Comparison of ENCODE assay signal across 10 mouse cellular contexts in genomic region chr4:149903026-149903425, GRCm38 (mm10). TPM values are rescaled to one million over a fixed set of nuclear protein-coding genes. Genes with fewer than 3 reads are reported as not detected.
DNase-seq lines count a peak whose midpoint lies in the region; ATAC-seq lines count a peak whose summit lies in the region.
"Had no signal": no experiment of that assay in that cellular context is flagged by ENCODE, and none has a peak within 500 bp of the region (broad histone marks: within the 10 kb centered on the region; RNA-seq: fewer than 3 reads in every experiment).

No protein-coding gene starts in this region.

- H3K9me3 ChIP-seq in neural tube, embryonic 15.5 days (replicated peaks) = no peaks in the 10 kb centered on the region
- H3K9me3 ChIP-seq in heart, embryonic 13.5 days = no peaks in the 10 kb centered on the region

- 70% methylated on average over 5 of the region's 5 CpGs for WGBS in neural tube, embryonic 15.5 days
- 32% methylated on average over 5 of the region's 5 CpGs for WGBS in heart, embryonic 13.5 days

- H3K9ac ChIP-seq in neural tube, embryonic 15.5 days (replicated peaks) = no peak overlapping the region
- H3K9ac ChIP-seq in heart, embryonic 13.5 days = 0 out of 2 replicates have a peak overlapping the region, but pooled peaks have one; percentile 12

- no peak overlapping the region for H3K4me3 ChIP-seq in neural tube, embryonic 15.5 days (replicated peaks)
- H3K4me3 ChIP-seq in heart, embryonic 13.5 days = no peak overlapping the region

- H3K4me1 ChIP-seq in neural tube, embryonic 15.5 days = peaks cover 11% of the 10 kb centered on the region; the same call in 1 of the 2 replicates
- H3K4me1 ChIP-seq in heart, embryonic 13.5 days = peaks cover 19% of the 10 kb centered on the region

- H3K27me3 ChIP-seq in neural tube, embryonic 15.5 days (replicated peaks) = no peaks in the 10 kb centered on the region
- no peaks in the 10 kb centered on the region; the same call in 1 of the 2 replicates for H3K27me3 ChIP-seq in heart, embryonic 13.5 days (replicated peaks)
- H3K27me3 ChIP-seq: Patski had no signal

- ATAC-seq in neural tube, embryonic 15.5 days (ENCODE audit: low FRiP score) = no peak
- ATAC-seq in heart, embryonic 13.5 days (ENCODE audit: extremely low read depth, insufficient number of reproducible peaks, low FRiP score, low TSS enrichment) = no peak
- no peak for ATAC-seq in inflammation-experienced regulatory T-cells, adult 6 months
- ATAC-seq: Patski had no signal

- no peak overlapping the region for H3K27ac ChIP-seq in neural tube, embryonic 15.5 days (replicated peaks)
- H3K27ac ChIP-seq in heart, embryonic 13.5 days (replicated peaks) = 0 out of 2 replicates have a peak overlapping the region, but pooled peaks have one; percentile 33

- DNase-seq in cerebellum, postnatal 10 days = peak; percentile 59 to 72
- DNase-seq in cerebellum, adult 9-10 months = no peak
- peak; percentile 49 for DNase-seq in neural tube, embryonic 10.5 days (ENCODE audit: extremely low spot score, low spot score)
- peak; percentile 79 for DNase-seq in skeletal muscle tissue, adult 2 months (ENCODE audit: low read depth, low spot score)
- DNase-seq in adipocyte (ENCODE audit: low spot score) = no peak
- DNase-seq: cerebellum, adult 2 months had no signal

- no peaks in the 10 kb centered on the region for H3K36me3 ChIP-seq in neural tube, embryonic 15.5 days
- peaks cover 14% of the 10 kb centered on the region for H3K36me3 ChIP-seq in heart, embryonic 13.5 days

- no peak overlapping the region for H3K4me2 ChIP-seq in neural tube, embryonic 15.5 days
- no peak overlapping the region for H3K4me2 ChIP-seq in heart, embryonic 13.5 days

RNA-seq across cellular contexts. Expression of gene Spsb1, which starts 51.8 kb away (rescaled TPM):
- polyA plus RNA-seq in neural tube, embryonic 15.5 days (2015; fragmentation: Nextera tagmentation; extraction: Ambion mirVana) = 7.7 and 9.8 TPM in 2 replicates
- 4.3 and 4.5 TPM in 2 replicates for polyA plus RNA-seq in heart, embryonic 13.5 days (2015; fragmentation: Nextera tagmentation; extraction: Ambion mirVana)
- 1 to 10 TPM; 1.7 to 8.9 (median 7.9) TPM for polyA plus RNA-seq in inflammation-experienced regulatory T-cells, adult 6 months (2017; shearing (Covaris generic))

Comparison
In these comparisons a context has a peak if more than half of its experiments do, and no peak if none do; other contexts are left out.
1. DNase-seq: peak in cerebellum, postnatal 10 days (2 of 2), neural tube, embryonic 10.5 days (single experiment) and skeletal muscle tissue, adult 2 months (single experiment); none in cerebellum, adult 9-10 months (single experiment) and adipocyte (single experiment).